Mouse (Mus musculus): ENCODE measurements around the gene Rfc1.
"Not testable (repeated sequence)": the region's sequence is repeated elsewhere in the genome, so short reads cannot be mapped to it uniquely, and the experiment has no call there.

The Rfc1 gene

DNA sequence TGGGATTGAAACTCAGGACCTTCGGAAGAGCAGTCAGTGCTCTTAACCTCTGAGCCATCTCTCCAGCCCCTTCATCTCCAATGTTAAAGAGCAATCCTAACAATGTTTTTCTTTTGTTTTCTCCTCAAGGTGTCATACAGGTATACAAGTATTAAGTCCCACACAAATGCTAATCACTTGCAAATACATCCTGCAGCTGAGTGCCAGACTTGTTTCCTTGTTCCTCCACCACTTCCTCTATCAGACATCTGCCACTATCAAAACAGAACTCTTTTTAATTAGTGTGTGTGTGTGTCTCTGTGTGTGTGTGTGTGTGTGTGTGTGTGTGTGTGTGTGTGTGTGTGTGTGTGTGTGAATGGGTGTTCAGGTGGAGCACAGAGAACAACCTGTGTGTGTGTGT, 35.8 kb downstream of the Rfc1 start:
- not testable (repeated sequence) for DNase-seq (ENCODE audit: low read depth, low spot score)

DNA sequence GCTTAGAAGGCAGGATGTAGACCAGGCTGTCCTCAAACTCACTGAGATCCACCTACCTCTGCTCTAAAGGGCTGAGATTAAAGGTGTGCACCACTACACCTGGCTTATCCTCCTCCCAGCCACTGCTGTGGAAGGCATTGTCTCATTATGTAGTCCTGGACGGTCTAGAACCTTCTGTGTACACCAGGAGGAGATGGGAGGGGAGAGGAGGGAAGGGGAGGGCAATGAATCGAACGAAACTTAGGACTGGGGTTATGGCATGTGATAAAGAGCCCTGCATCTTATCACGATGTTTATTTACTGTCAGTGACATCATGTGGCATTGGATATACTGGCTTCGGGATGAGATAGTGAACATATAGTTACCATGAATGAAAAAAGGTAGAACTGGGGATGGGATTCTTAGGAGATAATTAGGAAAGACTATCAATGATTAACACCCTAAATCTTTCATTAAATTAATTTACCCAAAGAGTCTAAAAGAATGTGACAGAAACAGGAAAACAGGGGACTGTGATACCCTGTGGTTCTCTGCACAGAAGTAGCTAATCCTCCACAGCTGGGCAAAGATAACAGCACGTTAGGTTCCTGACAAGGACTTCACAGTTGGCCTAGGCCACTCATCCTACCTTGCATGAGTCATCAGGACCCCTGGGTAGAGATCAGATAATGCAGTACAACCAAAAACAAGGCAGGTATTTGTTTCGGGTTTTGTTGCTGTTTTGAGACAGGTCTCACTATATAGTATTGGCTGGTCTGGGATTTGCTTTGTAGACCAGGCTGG, 37.1 kb downstream of the Rfc1 start:
- no peak for DNase-seq (ENCODE audit: low read depth, low spot score)

DNA sequence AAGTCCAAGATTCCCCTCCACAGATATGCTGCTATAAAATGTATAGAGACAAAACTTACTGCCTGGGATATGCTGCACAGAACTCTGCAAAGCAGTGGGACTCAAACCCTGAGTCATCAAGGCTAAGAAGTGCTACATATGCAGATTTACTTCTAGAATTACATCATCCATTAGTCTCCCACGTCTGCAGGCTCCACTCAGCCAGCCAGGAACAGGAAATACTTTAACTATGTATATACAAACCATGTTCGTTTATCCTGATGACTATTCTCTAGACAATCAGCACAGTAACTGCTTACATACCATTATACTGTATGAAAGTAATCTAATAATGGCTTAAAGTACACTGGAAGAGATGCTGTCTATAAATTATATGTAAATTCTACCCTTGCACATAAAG, 41.2 kb downstream of the Rfc1 start:
- DNase-seq (ENCODE audit: low read depth, low spot score), result no peak

DNA sequence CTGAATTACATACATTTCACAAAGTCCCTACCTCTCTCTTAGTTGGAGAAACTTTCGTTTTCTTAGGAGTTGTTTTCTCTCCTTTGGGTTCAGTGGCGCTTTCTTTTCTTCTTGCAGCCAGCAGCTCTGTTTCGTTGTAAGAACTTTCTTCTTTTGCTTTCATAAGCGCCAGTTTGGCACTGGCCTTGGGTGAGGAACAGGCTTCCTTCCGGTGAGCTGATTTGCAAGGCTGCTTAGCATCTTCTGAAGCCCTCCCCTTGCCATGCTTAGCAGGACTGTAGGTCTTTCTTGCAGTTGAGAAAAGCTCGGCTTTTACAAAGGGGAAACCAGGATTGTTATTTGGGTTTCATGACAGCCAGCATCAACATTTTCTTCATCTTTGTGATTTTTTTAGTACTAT, 41.8 kb downstream of the Rfc1 start:
- DNase-seq (ENCODE audit: low read depth, low spot score), result no peak

DNA sequence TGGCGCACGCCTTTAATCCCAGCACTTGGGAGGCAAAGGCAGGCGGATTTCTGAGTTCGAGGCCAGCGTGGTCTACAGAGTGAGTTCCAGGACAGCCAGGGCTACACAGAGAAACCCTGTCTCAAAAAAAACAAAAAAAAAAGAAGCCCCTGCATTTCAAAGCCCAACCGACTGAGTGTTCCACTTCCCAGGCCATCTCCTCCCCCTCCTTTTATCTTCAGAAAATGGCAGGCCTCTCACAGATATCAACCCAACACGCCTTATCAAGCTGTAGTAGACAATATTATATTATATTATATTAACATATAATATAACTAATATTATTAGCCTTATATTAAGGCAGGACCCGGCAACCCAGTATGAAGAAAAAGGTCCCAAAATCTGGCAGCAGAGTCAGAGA, 46.5 kb downstream of the Rfc1 start:
- not testable (repeated sequence) for DNase-seq (ENCODE audit: low read depth, low spot score)

DNA sequence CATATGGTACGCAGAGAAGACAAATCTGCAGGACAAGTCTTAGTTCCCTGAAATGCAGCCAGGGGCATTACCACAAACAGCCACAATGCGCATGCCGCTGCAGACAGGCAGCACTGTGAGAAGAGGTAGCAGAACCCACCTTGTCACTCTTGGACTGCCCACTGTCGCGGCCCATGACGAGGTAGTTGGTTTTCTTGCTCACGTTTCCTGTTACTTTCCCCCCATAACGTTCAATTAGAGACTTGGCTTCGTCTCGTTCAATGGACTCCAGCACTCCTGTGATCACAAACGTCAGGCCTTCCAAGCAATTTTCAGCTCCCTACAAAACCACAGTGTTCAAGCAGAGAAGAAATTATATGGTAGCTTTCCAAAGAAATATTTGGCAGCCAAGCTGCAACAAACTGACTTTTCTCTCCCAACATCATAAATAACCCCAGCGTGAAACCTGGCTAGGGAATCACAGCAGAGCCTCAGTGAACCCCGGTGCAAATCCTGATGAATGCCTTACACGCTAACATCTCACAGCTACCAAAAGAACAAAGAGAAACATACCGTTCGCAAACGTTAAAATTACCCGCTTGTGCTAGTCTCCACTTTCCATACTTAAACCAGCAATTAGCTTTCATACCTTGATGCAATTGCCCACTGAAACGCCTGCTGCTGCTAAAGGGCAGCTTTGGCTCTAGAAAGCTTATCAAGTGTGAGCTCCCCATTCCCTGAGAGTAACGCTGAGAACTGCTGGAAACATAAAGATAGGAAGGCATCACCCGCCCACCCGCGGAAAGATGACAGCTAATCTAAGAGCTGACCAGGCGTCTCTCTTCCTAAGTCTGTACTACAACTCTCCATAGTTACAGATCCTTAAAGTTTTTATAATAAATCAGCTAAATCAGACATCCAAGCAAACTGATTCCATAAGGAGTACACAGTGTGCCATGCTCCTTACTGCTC, 47.4 kb downstream of the Rfc1 start:
- no peak for DNase-seq (ENCODE audit: low read depth, low spot score)

DNA sequence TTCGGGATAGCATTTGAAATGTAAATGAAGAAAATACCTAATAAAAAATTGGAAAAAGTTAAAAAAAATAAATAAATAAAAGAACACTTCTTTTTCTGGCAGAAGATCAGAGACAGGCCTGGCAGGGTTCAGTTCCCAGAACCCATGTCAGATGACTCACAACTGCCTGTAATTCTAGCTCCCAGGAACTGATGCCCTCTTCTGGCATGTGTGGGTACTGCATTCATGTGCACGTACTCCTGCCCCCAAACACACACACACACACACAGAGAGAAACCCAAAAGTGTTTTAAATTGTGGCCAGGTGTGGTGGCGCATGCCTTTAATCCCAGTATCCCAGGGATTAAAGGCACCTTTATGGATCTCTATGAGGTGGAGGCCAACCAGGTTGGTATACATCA, 51.3 kb downstream of the Rfc1 start:
- DNase-seq (ENCODE audit: low read depth, low spot score), result no peak

DNA sequence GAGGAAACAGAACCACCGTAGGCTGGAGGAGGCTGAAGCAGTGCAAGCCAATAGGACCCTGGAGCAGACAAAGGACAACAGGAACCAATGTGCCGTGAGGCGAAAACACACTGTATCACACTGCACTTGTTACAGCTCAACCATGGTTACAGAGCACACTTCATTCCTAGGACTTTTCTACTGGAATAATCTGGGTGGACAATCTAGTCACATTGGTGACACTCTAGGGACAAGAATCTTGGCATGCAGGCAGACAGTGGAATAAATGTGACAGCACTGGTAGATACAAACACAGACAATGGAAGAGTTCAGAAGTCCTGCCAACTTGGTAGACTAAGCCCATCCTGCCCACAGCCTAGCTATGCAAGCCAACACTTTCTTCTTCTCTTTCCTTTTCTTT, 54.3 kb downstream of the Rfc1 start:
- DNase-seq (ENCODE audit: low read depth, low spot score), result no peak

DNA sequence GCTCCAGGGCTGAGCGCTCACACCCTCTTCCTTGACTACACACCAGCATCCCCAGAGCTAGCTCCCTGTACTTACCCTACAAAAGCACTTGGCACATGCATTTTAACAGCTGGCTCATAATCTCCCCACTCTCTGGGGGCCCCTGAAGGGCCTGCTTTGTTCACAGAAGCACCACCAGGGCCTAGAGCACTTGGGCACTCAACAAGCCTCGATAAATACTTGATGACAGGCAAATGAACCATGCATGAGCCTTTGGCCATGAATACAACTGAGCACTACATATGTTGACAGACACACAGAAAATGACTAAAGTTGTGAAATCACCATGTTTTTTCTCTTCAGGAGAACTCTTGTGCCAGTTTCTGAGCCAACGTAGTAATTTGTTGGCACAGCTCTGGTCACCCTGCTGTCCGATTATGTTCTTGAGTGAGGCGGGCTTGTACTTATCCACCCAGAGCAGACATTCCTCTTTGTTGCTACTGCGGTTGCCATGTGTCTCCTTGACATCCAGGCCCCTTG, 56.3 kb downstream of the Rfc1 start:
- DNase-seq (ENCODE audit: low read depth, low spot score), result peak; percentile 18

DNA sequence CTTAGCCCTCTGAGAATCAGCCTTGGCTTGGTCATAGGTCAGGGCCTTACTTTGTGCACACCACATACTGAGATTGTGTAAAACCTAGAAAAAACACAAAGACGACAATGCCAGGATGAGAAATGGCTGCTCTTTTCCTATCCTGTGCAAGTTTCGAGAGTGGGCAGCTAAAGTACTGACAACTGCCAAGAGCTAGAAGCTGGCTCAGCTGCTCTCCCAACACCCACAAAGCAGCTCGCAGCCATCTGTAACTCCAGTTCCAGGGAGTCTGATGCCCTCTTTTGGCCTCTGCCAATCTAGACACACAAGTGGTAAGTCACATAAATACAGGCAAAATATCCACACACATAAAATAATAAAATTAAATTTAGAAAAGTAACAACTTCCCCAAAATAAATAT, 61.5 kb downstream of the Rfc1 start:
- DNase-seq (ENCODE audit: low read depth, low spot score), result no peak

DNA sequence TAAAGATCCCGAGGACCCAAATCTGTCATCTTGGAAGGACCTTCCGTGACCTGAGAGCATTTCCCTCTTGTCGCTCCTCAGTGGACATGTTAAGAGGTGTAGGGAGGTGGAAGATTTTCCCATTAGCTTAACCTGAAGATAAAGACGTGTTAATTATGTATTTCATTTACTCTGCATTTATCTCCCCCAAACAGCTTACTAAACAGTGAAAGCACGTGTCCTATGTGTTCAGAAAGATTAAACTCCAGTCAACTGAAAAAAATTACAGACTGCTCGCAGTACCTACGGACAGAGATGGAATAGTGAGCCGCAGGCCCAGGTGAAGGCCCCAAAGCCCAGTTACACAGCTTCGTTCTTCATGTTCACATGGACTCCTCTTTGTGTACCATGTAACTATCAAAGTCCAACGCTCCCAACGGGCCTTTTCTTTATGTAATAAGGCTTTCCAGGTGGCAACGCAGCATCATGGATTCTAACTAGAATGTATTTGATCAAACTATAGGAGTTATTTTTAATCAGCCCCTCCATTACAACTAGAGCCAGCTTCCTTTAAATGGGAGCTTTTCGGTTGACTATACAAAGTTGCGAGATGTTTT, 77.5 kb downstream of the Rfc1 start:
- DNase-seq (ENCODE audit: low read depth, low spot score), result no peak

DNA sequence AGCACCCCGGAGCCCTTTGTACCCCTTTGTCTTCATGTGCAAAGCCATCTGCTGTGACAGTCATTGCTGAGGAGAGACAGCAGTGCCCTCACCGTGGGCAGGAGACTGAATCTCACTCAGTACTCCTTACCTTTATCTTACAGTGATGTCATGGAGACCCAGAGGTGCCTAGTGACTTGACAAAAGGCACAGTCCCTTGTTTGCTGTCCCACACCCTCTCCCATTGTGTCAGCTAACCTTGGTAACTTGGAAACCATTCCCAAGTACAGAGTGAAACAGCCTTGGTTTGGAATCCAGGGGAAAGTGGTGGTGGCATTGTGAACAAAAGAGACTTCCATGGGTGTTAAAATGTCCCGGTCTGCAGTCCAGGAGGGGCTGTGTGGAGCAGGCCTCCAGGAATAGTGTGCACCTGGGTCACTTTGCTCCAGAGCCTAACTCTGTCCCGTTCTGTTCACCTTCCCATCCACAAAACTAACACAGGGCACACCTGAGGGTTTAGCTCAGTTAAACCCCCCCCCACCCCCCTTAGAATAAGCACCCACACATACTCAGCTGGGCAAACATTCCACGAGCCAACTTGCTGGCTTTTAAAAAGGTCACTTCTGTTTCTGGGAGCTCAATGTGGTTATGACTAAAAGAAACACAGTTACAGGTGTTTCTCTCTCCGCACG, 85.2 kb downstream of the Rfc1 start:
- DNase-seq (ENCODE audit: low read depth, low spot score), result no peak

DNA sequence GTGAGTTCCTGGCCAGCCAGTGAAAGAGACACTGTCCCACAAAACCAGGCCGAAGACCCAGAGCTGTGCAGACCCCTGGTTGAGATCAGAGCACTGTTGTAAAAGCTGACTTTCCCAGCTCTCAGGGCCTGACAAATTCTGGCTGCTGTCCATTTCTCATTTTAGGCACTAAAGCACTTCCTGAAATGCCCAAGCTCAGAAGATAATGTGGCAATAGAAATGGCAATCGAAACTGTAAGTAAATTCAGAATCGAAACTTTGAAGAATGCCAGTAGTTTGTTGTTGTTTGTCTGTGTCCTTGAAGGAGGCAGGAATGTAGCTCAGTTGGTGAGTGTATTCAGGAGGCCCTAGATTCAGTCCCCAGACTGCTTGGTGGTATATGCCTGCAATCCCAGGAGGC, 88.2 kb downstream of the Rfc1 start:
- DNase-seq (ENCODE audit: low read depth, low spot score), result no peak

DNA sequence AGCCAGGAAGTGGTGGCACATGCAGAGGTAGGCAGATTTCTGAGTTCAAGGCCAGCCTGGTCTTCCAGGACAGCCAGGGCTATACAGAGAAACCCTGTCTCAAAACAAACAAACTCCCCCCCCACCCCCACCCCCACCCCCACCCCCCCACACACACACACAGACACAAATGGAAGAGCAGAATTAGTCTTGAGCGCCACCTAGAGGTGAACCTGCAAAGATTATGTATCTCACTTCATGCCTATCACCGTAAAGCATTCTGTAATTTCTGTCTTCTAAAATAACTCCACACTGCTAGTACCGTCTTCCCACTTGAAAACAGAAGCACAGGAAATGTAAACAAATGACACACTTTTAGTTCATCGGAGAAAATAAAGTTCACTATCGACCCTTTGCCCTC, 92.7 kb downstream of the Rfc1 start:
- peak; percentile 61 for DNase-seq (ENCODE audit: low read depth, low spot score)

DNA sequence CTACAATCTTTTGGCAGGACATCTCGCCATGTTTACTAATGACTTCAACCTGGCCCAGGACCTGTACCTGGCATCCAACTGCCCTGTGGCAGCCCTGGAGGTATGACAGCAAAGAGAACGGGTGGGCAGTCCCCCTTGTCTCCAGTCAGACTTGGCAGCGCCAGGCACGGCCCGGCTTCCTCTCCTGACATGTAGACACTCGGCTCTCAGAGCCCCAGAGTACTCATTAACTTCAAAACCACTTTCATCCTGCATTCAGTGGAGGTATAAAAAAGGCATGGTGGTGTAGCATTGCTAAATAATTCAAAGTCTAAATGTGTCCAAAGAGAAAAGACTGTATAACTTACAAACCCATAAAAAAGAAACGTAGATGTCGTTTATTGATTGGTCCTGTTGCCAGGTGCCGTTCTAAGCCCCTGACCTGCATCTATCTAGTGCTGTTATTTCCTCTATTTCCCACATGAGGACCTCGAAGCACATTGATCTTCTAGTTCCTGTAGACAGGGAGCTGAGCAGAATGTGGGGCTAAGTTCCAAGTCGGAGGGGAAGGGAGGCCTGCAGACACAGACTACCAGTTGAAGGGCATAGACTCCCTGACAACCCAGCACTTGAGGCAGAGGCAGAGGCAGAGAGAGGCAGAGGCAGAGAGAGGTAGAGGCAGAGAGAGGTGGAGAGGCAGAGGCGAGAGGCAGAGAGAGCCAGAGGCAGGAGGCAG, 104.0 kb downstream of the Rfc1 start:
- no peak for DNase-seq (ENCODE audit: low read depth, low spot score)

DNA sequence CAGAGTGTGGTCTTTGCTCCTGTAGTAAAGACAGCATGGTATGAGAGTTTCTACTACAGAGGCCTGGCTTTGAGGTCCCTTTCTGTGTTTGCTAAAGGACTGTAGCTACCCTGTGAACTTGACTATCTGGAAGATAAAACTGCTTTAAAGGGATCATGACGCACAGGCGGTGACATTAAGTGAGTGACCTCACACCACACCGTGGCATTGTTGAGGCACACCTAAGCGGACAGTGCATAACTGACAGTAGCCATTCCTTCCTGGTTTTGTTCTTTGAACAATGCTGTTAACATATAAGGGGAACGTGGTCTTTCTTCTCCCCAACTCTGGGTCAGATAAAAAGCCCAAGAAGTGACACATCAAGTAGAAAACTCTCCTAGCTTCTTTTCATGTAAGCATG, 111.4 kb downstream of the Rfc1 start:
- DNase-seq (ENCODE audit: low read depth, low spot score), result no peak

DNA sequence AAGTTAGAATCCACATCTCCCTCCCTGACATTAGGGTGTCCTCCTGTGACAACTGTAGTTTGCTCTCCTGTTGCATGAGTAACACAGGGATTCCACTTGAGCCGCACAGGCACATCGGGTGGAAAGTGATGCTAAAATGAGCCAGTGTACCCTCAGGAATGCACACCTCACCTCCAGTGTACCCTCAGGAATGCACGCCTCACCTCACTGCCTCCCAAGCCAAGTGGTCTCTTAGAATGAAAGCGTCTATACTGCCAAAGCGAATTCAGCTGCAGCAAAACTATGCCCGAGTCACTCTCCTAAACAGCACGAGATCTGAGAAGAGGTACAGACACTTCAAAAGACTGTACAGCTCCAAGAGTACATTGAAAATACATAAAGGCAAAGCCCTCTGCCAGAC, 114.4 kb downstream of the Rfc1 start:
- no peak for DNase-seq (ENCODE audit: low read depth, low spot score)

DNA sequence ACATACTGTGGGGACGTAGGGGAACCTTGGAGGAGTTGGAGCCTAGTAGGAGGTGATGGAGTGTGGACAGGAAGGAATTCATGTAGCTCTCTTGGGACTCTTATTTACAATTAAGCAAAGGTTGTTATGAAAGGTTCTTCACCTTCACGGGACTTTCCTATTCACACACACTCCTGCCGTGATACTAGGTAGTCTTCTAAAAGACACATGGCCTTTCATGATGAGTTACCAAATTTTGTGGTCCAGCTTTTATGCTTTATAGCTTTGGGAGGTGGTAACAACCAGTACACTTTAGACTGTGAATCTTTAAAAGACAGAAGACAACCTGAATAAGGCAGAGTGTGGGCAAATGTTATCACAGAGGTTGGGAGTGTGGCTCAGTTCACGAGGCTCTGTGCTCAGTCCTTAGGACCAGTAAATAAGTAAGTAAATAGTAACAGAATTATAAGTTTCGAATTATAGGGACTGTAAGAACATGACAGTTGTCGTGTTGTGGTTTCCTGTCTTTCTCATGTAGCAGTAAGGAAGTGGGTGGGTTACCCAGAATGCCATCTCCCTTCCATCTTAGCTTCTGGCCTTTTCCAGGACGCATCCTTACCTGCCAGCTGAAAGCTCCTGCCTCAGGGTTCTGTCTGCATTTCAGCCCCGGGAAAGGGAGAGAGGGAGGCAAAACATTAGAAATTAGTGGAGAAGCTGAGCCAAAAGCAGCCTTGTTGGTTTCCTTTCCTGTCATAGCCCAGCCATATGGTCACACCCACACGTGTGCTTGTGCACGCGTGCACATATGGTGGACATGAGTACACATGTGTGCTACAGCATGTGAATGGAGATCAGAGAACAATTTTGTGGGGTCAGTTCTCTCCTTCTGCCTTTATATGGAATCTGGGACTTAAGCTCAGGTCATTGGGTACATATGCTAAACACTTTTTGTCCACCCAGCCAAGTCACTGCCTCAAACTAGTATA, 117.9 kb downstream of the Rfc1 start:
- no peak for DNase-seq (ENCODE audit: low read depth, low spot score)

DNA sequence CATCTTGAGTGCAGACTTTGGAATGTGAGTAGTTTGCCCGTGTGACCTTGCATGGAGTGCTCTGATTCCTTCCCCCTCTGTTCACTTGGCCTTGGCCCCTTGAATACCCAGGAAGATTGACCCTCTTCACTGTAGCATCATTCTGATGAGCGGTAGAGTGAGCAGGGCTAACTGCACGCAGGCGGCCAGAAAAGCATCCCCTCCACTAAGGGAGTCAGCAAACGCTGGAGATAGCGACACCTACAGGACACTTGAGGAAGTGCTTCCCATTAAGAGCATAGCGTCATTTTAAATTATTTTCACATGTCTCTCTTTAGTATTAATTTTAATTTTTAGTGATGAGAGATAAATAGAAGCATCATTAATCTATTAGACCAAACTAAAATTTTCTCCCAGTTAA, 122.1 kb downstream of the Rfc1 start:
- DNase-seq (ENCODE audit: low read depth, low spot score), result peak; percentile 38

All from retina, adult 2 months (tissue).